Mouse (Mus musculus) liver, postnatal 0 days (tissue): Measurements from ENCODE around the gene Glt8d2. TPM values are rescaled to one million over a fixed set of nuclear protein-coding genes. Genes with fewer than 3 reads are reported as not detected.

ENCODE experiments used
- ATAC-seq: fragments of 200-750 bp; cut with Nextera tagmentation; 2 replicates; pipeline ENCODE4 v1.8.0; 2017; ENCODE audit warnings: mild to moderate bottlenecking, moderate library complexity
- DNase-seq: peaks from one replicate; pipeline ENCODE4 v3.0.0-alpha.2; 2016
- H3K27ac ChIP-seq: fragments of 300-500 bp; sonication (generic); 2 replicates; pipeline ENCODE4 v1.5.1; 2014; ENCODE audit warnings: antibody characterized with exemption, moderate library complexity, mild to moderate bottlenecking, low read depth
- H3K27me3 ChIP-seq: fragments of 300-500 bp; sonication (generic); 2 replicates; pipeline ENCODE4 v1.6.1; 2014; ENCODE audit warnings: low read length, control low read depth, mixed read lengths; ENCODE audit not compliant: insufficient read depth
- H3K36me3 ChIP-seq: fragments of 300-500 bp; sonication (generic); replicated peaks from 2 replicates; pipeline ENCODE4 v1.6.1; 2014; ENCODE audit warnings: mild to moderate bottlenecking, control low read depth, low read length, moderate library complexity, mixed read lengths; ENCODE audit not compliant: insufficient read depth
- H3K4me1 ChIP-seq: fragments of 300-500 bp; sonication (generic); 2 replicates; pipeline ENCODE4 v1.6.1; 2014; ENCODE audit warnings: antibody characterized with exemption, mild to moderate bottlenecking, control low read depth; ENCODE audit not compliant: insufficient read depth
- H3K4me2 ChIP-seq: fragments of 300-500 bp; sonication (generic); 2 replicates; pipeline ENCODE4 v1.6.1; 2014; ENCODE audit warnings: low read depth, mild to moderate bottlenecking, low read length, moderate library complexity, mixed read lengths
- H3K4me3 ChIP-seq: fragments of 300-500 bp; sonication (generic); 2 replicates; pipeline ENCODE4 v1.5.1; 2014; ENCODE audit warnings: low read depth, low read length
- H3K9ac ChIP-seq: fragments of 300-500 bp; sonication (generic); replicated peaks from 2 replicates; pipeline ENCODE4 v1.6.1; 2014; ENCODE audit warnings: mild to moderate bottlenecking, moderate library complexity
- H3K9me3 ChIP-seq: fragments of 300-500 bp; sonication (generic); 2 replicates; pipeline ENCODE4 v1.6.1; 2016; ENCODE audit warnings: mild to moderate bottlenecking, control low read depth, low read length, mixed read lengths
- CTCF ChIP-seq: sonication (generic); IDR thresholded peaks from 2 replicates; pipeline ENCODE4 v1.5.1; 2016; ENCODE audit warnings: antibody characterized with exemption, low read depth
- EP300 ChIP-seq: IDR thresholded peaks from 2 replicates; pipeline ENCODE4 v1.6.1; 2016; ENCODE audit warnings: antibody characterized with exemption, low read depth, mild to moderate bottlenecking
- WGBS: fragments of 180-500 bp; shearing (Covaris S2); extraction: QIAGEN DNeasy Blood & Tissue Kit; methylation state at CpG from one replicate; pipeline ENCODE4 v1.1.7; 2014; ENCODE audit not compliant: insufficient replicate concordance; 5-methylcytosine and 5-hydroxymethylcytosine counted together
- polyA plus RNA-seq: library from polyadenylated mRNA; unstranded; fragments of >200 nt; fragmentation: Nextera tagmentation; extraction: Ambion mirVana; gene quantifications from 2 replicates; pipeline ENCODE4 v1.2.1, GENCODE M21; 2015

Glt8d2 gene
- polyA plus RNA-seq, 1 experiment from 2014 or later, result 0.12 TPM

DNA sequence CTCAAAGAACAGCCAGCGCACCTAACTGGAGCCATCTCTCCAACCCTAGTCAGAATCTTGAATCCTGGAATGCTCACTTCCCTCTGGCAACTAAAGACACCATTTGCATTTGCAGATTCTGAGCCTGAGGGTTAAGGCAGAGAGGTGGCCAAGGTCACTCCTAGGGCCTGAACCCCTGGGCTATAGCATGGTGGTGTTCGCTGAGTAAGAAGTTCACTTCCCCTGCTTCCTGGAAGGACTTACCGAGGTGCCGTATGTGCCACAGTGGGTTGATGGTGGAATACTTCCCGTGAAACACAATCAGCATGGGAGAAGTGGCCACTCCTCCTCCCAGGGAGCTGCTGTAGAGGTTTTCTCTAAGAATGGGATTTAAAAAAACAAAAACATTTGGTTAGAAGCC lies 37.8 kb downstream of the Glt8d2 start:
- no peak for ATAC-seq
- H3K27ac ChIP-seq, result no peak overlapping the region
- 56% methylated on average over 5 of the region's 5 CpGs for WGBS

DNA sequence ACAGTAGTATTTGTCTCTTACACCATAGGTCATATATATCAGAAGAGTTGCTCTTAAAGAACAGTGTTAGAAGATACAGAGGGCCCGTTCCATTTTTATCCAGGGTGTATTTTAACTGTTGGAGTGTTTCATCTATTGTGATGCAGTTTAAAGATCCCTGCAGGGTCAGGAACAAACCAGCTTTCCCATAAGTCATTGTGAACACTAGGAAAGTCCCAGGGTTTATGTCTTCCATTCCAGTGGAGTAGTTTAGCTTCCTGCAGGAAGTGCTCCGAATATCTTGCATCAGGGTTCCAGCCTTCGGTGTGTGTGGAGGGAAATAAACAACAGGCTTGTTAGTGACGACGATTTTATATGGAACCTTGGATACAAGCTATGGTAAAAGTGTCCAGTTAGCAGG lies 39.2 kb downstream of the Glt8d2 start:
- DNase-seq, result no peak
- no peak overlapping the region for H3K4me3 ChIP-seq
- peaks cover 25% of the 10 kb centered on the region for H3K36me3 ChIP-seq
- ATAC-seq, result no peak
- no peak overlapping the region for H3K27ac ChIP-seq
- H3K9ac ChIP-seq, result no peak overlapping the region
- no peaks in the 10 kb centered on the region for H3K4me1 ChIP-seq
- H3K27me3 ChIP-seq, result no peaks in the 10 kb centered on the region
- WGBS, result 75% methylated on average over 5 of the region's 5 CpGs
- H3K9me3 ChIP-seq, result no peaks in the 10 kb centered on the region
- TF ChIP-seq EP300 (no peak), CTCF (no peak)
- no peak overlapping the region for H3K4me2 ChIP-seq

More for the DNA sequence above, 37.8 kb downstream of the Glt8d2 start:
- peaks cover 12% of the 10 kb centered on the region; the same call in 1 of the 2 replicates for H3K36me3 ChIP-seq
- H3K27me3 ChIP-seq, result no peaks in the 10 kb centered on the region
- no peak overlapping the region for H3K9ac ChIP-seq
- no peak for DNase-seq
- no peaks in the 10 kb centered on the region for H3K4me1 ChIP-seq
- no peak for TF ChIP-seq CTCF
- TF ChIP-seq EP300, result no peak
- H3K9me3 ChIP-seq, result no peaks in the 10 kb centered on the region
- no peak overlapping the region for H3K4me2 ChIP-seq
- no peak overlapping the region for H3K4me3 ChIP-seq

DNA sequence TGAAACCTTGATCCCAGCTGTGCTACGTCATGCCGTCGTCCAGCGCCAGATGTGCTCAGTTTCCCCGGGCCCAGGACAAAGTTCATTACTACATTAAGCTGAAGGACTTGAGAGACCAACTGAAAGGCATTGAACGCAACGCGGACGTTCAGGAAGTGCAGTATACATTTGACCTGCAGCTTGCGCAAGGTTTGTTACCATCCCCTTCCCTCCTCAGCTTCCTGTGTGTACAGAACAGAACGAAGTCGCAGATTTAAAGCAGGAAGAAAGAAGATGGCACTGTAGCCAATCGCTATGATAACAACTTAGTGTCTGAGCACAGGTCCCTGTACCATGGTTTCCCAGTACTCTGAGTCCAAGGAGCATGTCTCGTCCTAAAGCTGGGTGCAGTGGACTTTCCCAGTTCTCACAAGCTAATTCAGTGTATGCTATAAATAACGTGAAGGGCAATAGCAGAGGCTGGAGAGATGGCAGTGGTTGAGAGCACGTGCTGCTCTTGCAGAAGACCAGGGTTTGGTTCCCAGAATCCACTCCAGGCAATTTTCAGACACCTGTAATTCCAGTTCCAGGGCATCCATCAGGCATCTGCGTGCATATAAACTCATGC lies 43.1 kb downstream of the Glt8d2 start:
- H3K27me3 ChIP-seq, result no peaks in the 10 kb centered on the region
- H3K36me3 ChIP-seq, result peaks cover 46% of the 10 kb centered on the region
- no peak overlapping the region for H3K9ac ChIP-seq
- H3K9me3 ChIP-seq, result no peaks in the 10 kb centered on the region
- peak; percentile 43; the same call in 1 of the 2 replicates for ATAC-seq
- no peak overlapping the region for H3K27ac ChIP-seq
- H3K4me1 ChIP-seq, result no peaks in the 10 kb centered on the region
- H3K4me2 ChIP-seq, result 0 out of 2 replicates have a peak overlapping the region, but pooled peaks have one; percentile 22
- 65% methylated on average over 17 of the region's 17 CpGs for WGBS
- no peak overlapping the region for H3K4me3 ChIP-seq
- TF ChIP-seq EP300 (no peak), CTCF (no peak)
- no peak for DNase-seq

DNA sequence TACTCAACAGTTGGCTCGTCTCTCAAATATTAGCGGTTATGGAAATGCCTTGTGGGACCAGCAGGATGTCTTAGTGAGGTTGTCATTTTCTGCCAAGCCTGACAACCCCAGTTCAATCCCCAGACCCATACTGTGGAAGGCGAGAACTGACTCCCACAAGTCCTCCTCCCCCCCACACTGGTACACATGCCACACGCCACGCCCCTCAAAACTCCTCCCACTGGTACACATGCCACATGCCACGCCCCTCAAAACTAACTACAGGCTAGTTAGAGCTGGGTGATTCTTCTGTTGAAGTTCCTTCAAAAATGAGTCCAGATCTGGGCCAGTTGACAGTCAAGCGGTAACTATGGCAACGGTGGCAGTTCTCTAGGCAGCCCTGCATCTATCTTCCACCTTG lies 44.4 kb downstream of the Glt8d2 start:
- Histone ChIP-seq H3K27me3 (no peaks in the 10 kb centered on the region), H3K36me3 (peaks cover 53% of the 10 kb centered on the region), H3K4me3 (no peak overlapping the region), H3K27ac (no peak overlapping the region), H3K9ac (no peak overlapping the region), H3K4me1 (no peaks in the 10 kb centered on the region), H3K4me2 (no peak overlapping the region), H3K9me3 (no peaks in the 10 kb centered on the region)
- no peak for ATAC-seq
- TF ChIP-seq CTCF, result no peak
- TF ChIP-seq EP300, result no peak
- no peak for DNase-seq
- 84% methylated on average over 8 of the region's 8 CpGs for WGBS

DNA sequence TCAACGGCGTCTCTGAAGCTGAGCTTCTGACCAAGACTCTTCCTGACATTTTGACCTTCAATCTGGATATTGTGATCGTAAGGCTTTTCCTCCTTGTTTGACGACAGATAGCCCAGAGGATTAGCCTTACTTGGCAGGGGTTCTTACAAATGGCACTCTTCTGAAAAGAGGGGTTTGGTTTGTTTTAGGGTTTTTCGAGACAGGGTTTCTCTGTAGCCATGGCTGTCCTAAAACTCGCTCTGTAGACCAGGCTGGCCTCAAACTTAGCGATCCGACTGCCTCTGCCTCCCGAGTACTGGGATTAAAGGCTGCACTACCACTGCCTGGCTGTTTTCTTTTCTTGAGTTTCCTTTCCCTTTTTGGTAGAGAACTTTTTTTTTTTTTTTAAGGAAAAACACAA lies 49.0 kb downstream of the Glt8d2 start:
- H3K36me3 ChIP-seq, result peaks cover 55% of the 10 kb centered on the region

DNA sequence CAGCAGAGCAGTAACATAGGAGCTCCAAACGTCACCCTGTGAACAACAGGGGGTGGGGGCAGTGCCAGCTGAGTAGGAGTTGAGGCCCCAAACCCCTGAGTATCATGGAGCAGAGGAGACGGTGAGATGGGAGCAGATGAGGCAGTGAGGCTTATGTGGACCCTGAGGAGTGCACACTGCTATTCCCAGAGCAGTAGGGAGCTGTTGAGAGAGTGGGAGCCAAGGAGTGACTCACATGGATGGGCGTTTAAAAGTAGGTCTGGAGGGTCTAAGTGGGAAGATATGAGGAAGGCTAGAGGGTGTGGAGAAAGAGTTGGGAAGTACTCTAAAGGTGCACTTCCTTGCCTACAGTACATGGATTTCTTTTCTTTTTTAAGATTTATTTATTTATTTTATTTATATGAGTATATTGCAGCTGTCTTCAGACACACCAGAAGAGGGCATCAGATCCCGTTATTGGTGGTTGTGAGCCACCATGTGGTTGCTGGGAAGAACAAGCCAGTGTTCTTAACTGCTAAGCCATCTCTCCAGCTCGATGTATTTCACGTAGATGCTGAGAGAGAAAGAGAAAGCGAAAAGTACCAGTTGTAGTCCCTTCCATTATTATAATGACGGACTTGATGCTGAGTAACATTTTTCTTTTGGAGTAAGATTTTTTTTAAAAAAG lies 51.3 kb downstream of the Glt8d2 start:
- Histone ChIP-seq H3K4me1 (no peaks in the 10 kb centered on the region), H3K27ac (no peak overlapping the region), H3K9ac (no peak overlapping the region), H3K9me3 (no peaks in the 10 kb centered on the region), H3K36me3 (peaks cover 44% of the 10 kb centered on the region), H3K27me3 (no peaks in the 10 kb centered on the region), H3K4me3 (no peak overlapping the region), H3K4me2 (no peak overlapping the region)
- no peak for TF ChIP-seq EP300
- 0 out of 2 replicates have a peak, but pooled peaks have one; percentile 2 for TF ChIP-seq CTCF
- DNase-seq, result no peak
- 90% methylated on average over 8 of the region's 8 CpGs for WGBS
- ATAC-seq, result no peak

More for the DNA sequence above, 49.0 kb downstream of the Glt8d2 start:
- H3K4me1 ChIP-seq, result no peaks in the 10 kb centered on the region
- H3K9ac ChIP-seq, result no peak overlapping the region
- TF ChIP-seq EP300 (no peak), CTCF (no peak)
- no peaks in the 10 kb centered on the region for H3K27me3 ChIP-seq
- 88% methylated on average over 9 of the region's 9 CpGs for WGBS
- ATAC-seq, result no peak
- H3K27ac ChIP-seq, result no peak overlapping the region
- no peaks in the 10 kb centered on the region for H3K9me3 ChIP-seq
- no peak overlapping the region for H3K4me2 ChIP-seq
- H3K4me3 ChIP-seq, result no peak overlapping the region
- no peak for DNase-seq
